Mouse (Mus musculus) layer of hippocampus, postnatal 25 days (tissue): Measurements from ENCODE around the gene 9530077C05Rik. TPM values are rescaled to one million over a fixed set of nuclear protein-coding genes. Genes with fewer than 3 reads are reported as not detected.

Experiments used
- DNase-seq, 2 experiments: peaks; one replicate each; pipeline ENCODE4 v3.0.0; 2022; ENCODE audit warnings: mixed read lengths in 2 of 2, low spot score in 1 of 2; ENCODE audit errors: extremely low spot score in 1 of 2
- total RNA-seq, 2 experiments: library from RNA; stranded (reverse); gene quantifications; 2 replicates each; pipeline ENCODE4 v1.2.3; 2021

The 9530077C05Rik gene
- total RNA-seq, 2 experiments from 2014 or later = 6.0 to 6.8 TPM

DNA sequence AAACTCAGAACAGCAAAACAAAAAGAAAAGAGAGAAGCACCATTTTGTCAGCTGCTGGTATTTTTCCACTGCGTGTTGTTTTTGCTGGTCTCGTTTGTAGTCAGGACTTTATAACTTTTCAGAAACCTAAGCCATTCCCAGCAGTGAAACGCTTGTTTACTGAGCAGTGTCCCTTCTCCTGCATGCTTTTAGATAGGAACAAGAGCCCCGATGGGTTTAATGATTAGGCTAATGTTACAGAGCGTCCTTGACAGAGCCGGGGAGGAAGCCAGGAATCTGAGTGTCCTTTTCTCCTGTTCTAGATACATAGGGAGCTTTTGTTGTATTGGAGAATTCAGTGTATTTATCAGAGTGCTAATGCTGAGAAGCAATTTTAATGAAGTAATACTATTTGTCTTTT, 6.2 kb downstream of the 9530077C05Rik start:
- DNase-seq = no peak

- DNase-seq = no peak
These were observed 8.6 kb downstream of the 9530077C05Rik start for GRCm38 (mm10) chr9:22419877-22420276.

DNA sequence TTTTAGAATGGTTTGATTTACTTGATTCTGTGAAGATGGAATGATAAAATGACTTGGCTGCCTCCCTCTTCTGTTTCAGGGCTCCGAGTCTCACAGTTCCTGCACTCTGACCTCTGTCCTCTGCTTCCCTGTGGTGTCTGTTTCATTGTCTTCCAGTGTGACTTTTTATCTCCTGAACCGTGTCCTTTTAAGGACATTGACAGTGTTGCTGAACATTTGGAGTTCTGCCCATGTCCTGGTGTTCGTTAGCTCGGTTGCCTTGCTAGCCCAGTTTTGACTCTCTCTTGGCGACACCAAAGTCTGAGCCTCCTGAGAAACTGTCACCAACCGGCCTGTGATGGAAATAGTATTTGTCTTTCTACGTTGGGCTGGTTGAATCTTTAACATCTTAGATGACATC, 9.2 kb downstream of the 9530077C05Rik start:
- no peak for DNase-seq

DNA sequence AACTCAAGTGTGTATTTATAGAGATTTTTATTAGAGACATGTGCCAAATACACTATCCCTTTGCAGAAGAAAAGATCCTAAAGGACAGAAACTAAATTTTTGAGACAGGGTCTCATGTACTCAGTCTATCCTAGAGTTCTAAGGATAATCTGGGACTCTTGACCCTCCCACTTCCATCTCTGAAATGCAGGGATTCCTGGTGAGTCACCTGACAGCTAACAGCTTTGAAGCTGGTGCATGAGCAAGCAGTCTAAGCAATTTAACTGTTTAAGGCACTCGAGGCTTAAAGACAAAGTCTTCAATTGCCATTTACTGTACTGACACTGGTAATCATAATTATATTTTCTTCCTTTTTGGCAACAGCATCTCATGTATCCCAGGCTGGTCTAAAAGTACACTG, 11.2 kb downstream of the 9530077C05Rik start:
- DNase-seq = no peak

DNA sequence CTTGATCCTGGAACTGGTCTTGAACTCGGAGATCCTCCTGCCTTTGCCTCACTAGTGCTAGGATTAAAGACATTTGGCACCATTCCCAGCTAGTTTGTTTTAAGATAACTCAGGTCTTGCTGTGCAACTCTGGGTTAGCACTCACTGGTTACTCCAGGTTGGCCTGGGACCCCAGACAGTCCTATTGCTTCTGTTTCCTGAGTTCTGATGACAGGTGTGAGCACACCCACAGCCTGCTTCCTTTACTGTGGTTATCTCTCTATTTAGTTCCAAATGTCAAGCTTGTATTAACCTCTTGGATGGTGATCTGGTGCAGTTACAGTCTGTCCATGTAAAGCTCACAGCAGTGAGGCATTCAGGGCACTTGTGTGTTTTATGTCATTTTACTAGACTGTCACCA, 12.2 kb downstream of the 9530077C05Rik start:
- no peak for DNase-seq

- no peak for DNase-seq
These were observed 12.9 kb downstream of the 9530077C05Rik start for GRCm38 (mm10) chr9:22424196-22424595.

- no peak for DNase-seq
These were observed 13.4 kb downstream of the 9530077C05Rik start for GRCm38 (mm10) chr9:22424719-22425118.

DNA sequence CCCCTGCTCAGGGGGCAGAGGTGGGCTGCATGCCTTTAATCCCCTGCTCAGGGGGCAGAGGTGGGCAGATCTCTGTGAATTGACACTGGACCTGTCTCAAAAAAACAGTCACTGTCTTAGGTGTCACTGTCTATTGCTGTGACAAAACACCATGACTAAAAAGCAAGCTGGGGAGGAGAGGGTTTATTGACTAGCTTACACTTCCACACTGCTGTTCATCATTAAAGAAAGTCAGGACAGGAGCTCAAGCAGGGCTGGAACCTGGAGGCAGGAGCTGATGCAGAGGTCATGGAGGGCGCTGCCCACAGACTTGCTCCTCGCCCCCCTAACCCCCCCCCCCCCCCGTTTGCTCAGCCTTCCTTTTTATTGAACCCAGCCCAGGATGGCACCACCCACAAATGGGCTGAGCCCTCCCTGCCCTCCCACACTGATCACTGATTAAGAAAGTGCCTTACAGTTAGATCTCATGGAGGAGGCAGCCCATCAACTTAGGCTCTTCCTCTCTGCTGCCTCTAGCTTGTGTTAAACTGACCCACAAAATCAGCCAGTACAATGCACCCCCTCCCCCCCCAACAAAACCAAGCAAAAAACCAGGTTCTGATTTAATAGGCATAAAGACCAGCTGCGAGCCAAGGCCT, 16.8 kb downstream of the 9530077C05Rik start:
- no peak for DNase-seq

DNA sequence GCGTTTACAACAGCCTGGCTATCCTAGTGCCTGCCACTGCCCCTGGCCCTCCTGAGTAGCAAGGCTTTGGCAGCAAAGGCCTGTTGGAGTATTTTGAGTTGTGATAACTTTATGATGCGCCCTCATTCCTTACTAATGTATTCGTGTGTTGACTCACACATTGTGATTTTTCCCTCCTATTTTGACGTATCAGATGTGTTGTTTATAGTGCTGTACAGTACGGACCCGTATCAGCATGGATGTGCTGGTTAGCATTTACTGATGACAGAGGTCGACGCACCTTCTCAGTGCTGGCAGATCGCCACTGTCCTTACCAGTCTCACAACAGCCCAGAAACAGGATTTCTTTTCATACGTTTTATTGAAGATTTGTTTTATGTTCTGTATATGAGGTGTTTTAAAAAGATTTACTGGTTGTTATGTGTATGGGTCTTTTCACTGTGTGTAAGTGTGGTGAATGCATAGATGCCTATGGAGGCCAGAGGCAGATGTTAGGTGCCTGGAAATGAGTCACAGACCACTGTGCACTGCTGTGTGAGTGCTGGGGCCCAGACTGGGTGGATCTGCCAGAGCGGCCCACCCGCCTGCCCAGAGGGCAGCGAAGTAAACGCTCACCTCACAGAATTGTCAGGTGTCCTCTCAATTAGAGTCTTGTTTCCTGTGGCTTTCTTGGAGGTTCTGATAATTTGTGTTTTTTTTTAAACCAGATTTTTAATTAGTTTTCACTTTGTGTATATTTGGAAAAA, 17.5 kb downstream of the 9530077C05Rik start:
- no peak for DNase-seq

DNA sequence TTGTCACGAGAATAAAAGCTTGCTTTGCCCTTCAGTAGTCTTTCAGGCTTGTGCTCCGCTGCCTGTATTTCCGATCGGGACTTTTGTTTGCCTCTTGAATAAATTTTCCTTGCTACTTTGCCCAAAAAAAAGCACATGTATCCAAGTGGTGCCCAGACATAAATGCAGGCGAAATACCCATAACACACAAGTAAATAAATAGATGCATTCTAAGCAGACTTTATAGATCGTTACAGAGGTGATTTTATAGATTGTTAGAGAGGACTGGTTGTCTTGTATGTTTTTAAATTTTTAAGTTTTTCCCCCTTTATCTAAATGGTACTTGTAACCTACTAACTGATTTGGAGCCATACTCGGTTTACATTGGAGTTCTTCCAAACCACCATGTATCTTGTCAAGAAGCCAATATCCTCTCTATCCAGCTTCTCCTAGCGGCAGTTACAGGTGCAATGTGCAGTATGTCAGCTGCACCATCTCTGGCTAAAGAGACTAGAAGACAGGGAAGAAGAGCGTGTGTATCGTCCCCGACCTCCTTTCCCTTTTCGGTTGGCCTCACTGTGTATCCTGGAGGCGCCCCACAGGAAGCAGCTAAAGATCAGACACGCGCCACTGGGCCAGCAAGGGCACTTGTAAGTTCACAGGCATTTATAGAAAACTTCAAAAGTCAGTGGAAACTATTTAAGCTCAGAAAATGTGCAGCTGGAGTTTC, 18.4 kb downstream of the 9530077C05Rik start:
- no peak for DNase-seq

- DNase-seq = no peak
These were observed 19.1 kb downstream of the 9530077C05Rik start for GRCm38 (mm10) chr9:22430315-22430840.

DNA sequence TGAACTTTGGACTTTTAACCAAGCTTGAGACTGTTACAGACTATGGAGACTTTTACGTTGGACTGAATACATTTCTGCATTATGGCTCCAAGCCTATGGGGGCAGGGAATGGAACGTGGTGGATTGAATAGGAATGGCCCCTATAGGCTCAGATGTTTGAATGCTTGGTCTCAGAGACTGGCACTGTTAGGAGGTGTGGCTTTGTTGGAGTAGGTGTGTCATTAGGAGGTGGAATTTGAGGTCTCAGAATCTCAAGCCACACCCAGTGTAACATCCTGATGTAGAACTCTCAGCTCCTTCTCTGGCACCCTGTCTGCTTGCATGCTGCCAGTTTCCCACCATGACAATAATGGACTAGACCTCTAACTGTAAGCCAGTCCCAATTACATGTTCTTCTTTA, 21.9 kb downstream of the 9530077C05Rik start:
- no peak for DNase-seq

- no peak for DNase-seq
These were observed 22.8 kb downstream of the 9530077C05Rik start for GRCm38 (mm10) chr9:22434101-22434500.

DNA sequence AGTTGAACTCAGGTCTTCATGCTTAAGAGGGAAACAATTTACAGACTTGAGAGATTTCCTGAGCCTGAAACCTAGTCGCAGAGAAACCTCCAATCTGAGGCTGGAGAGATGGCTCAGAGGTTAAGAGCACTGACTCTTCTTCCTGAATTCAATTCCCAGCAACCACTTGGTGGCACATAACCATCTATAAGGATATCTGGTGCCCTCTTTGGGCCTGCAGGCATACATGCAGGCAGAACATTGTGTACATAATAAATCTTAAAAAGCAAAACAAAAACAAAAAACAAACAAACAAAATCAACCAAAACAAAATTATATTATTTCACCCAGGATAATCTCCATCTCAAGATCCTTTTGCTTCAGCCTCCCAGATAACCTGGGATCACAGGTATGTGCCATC, 27.5 kb downstream of the 9530077C05Rik start:
- DNase-seq = no peak

DNA sequence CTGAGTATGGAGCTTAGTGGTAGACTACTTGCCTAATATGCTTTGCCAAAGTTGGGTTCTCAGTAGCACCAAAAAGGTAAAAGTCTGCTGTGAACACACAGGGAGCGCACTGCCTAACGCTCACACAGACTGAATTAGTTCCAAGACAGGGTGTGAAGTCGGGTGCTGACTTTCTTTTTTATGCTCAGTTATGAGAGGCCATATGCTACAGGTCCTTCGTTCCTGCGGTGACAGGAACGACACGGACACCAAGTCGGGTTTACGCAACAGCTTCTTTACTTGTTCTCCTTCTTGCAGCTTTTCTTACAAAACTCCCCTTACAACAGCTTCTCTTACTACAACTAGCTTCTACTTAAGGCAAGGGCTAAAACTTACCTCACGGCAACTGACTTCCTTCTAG, 31.8 kb downstream of the 9530077C05Rik start:
- DNase-seq = no peak

GRCm38 (mm10) chr9:22445123-22445522, 33.8 kb downstream of the 9530077C05Rik start:
- DNase-seq = no peak

GRCm38 (mm10) chr9:22447213-22447612, 35.9 kb downstream of the 9530077C05Rik start:
- DNase-seq = no peak

DNA sequence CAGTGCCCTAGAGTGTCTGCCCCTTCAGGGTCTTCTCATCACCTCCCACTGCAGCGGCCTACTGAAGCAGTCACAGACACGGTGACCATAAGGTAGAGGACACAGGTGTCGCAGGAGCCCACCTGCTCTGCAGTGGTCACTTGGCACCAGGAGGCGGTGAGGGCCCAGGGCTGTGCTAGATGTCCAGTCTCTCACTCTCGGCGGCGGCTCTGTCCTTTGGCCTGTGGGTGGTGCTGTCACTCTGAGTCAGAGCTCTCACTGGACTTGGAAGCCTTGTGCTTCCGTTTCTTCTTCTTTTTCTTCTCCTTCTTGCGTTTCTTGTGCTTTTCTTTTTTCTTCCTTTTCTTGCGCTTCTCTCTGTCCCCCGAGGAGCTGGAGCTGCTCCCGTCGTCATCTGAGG, 37.1 kb downstream of the 9530077C05Rik start:
- DNase-seq = no peak

DNA sequence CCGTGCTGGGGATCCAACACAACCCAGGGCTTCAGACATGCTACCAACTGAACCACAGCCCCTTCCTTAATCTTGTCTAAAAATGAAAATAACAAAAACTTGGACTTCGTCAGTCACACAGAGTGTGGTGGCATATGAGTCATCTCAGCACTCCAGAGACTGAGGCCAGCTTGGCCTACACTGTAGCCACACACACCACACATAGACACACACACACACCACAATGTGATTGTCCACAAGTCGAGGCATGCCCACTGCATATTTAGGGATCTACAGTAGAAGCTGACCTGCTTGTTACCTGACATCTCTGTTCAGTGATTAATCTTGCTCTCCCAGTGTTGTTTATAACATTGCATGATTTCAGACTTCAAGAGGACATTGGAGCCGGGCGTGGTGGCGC, 37.9 kb downstream of the 9530077C05Rik start:
- no peak for DNase-seq

GRCm38 (mm10) chr9:22452697-22453096, 41.4 kb downstream of the 9530077C05Rik start:
- DNase-seq = no peak

DNA sequence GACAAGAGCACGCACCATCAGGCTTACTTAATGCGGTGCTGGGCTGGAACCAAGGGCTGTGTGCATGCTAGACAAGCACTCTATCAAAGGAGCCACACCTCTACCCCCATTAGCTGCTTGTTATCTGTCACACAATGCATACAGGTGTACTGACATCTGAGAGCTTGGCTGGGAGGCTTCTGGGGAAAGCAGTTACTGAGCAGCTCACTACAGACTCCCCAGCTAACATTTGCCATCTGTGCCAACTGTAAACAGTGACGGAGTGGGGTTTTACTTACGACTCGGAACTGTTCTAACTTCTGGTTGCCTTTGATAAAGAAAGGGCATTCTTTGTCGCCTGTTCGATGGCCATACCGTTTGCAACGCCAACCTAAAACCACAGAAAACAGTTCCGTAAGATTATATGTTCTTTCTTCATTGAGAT, 42.2 kb downstream of the 9530077C05Rik start:
- no peak for DNase-seq
